24 mouse cellular contexts compared by ENCODE assay signal in genomic region chr2:169747114-169747642, GRCm38 (mm10).
DNase-seq lines count a peak whose midpoint lies in the region; ATAC-seq and TF ChIP-seq lines count a peak whose summit lies in the region.
"Had no signal": no experiment of that assay in that cellular context is flagged by ENCODE, and none has a peak within 500 bp of the region (broad histone marks: within the 10 kb centered on the region; RNA-seq: fewer than 3 reads in every experiment).

No protein-coding gene starts in this region.

- peaks cover 39% of the 10 kb centered on the region for H3K4me1 ChIP-seq in heart, embryonic 10.5 days
- H3K4me1 ChIP-seq in limb, embryonic 14.5 days (ENCODE audit: control insufficient read depth, insufficient read depth, low read length) = peaks cover 27% of the 10 kb centered on the region
- peaks cover 0 to 21% of the 10 kb centered on the region in 2 experiments; a peak in 3 of 4 replicates for H3K4me1 ChIP-seq in liver, embryonic 14.5 days (replicated peaks; ENCODE audit: control insufficient read depth in 2 of 2, insufficient read depth in 2 of 2, low read length in 1 of 2)
- H3K4me1 ChIP-seq in intestine, postnatal 0 days (replicated peaks; ENCODE audit: control insufficient read depth, insufficient read depth, low read length) = peaks cover 10% of the 10 kb centered on the region

- intact Hi-C loops in heart, postnatal 36 days (cut with DNase I) = no loop called here

- no peak overlapping the region for H3K4me2 ChIP-seq in limb, embryonic 14.5 days (replicated peaks; ENCODE audit: low read depth, low read length, severe bottlenecking)
- H3K4me2 ChIP-seq in liver, embryonic 14.5 days (ENCODE audit: low read depth) = no peak overlapping the region
- H3K4me2 ChIP-seq in intestine, postnatal 0 days (replicated peaks; ENCODE audit: low read depth) = no peak overlapping the region
- H3K4me2 ChIP-seq: forebrain, embryonic 13.5 days; hindbrain, embryonic 14.5 days; lung, embryonic 14.5 days; midbrain, embryonic 15.5 days; neural tube, embryonic 15.5 days had no signal

- no peak for TF ChIP-seq CTCF in liver, embryonic 14.5 days (IDR thresholded peaks at IDR 0.05; ENCODE audit: low read depth)
- no peak for TF ChIP-seq CTCF in intestine, postnatal 0 days (IDR thresholded peaks at IDR 0.05; ENCODE audit: low read depth)

- H3K27ac ChIP-seq in heart, embryonic 10.5 days = peak overlapping the region; percentile 72; the same call in 1 of the 2 replicates
- H3K27ac ChIP-seq in limb, embryonic 14.5 days (replicated peaks; ENCODE audit: low read depth, low read length) = 0 out of 2 replicates have a peak overlapping the region, but pooled peaks have one; percentile 33
- no peak overlapping the region for H3K27ac ChIP-seq in liver, embryonic 14.5 days
- H3K27ac ChIP-seq in intestine, postnatal 0 days (ENCODE audit: low read depth, low read length) = no peak overlapping the region
- H3K27ac ChIP-seq: forebrain, embryonic 13.5 days; hindbrain, embryonic 14.5 days; layer of hippocampus, adult 2 months; midbrain, embryonic 15.5 days; neural tube, embryonic 15.5 days had no signal

- TF ChIP-seq EP300 in liver, embryonic 14.5 days (IDR thresholded peaks at IDR 0.05; ENCODE audit: low read depth) = no peak

- DNase-seq in heart, embryonic 10.5 days (ENCODE audit: low spot score) = no peak
- no peak for DNase-seq in heart, postnatal 36 days
- DNase-seq in forelimb bud, embryonic 11.5 days (ENCODE audit: low read depth, low spot score) = peak; percentile 58
- DNase-seq in limb, embryonic 14.5 days (ENCODE audit: low spot score) = peak; percentile 60
- DNase-seq in liver, embryonic 14.5 days (ENCODE audit: low read depth in 3 of 3, low spot score in 3 of 3) = no peak
- DNase-seq in frontal cortex, adult 2 months (ENCODE audit: extremely low spot score in 1 of 2, low spot score in 1 of 2) = no peak
- DNase-seq: adrenal gland, postnatal 25 days; cerebellum, adult 18-20 months; cerebellum, postnatal 25 days; kidney, adult 11 months; kidney, postnatal 36 days; left cerebral cortex, postnatal 4 days; lung, embryonic 14.5 days; lung, postnatal 14 days; retina, postnatal 1 day; right cerebral cortex, postnatal 14 days; thymus, postnatal 4 days had no signal

- TF ChIP-seq POLR2A in limb, embryonic 14.5 days (IDR thresholded peaks at IDR 0.05; ENCODE audit: borderline replicate concordance, extremely low read depth, insufficient read depth, insufficient read length) = no peak

- 45% methylated on average over 7 of the region's 7 CpGs for WGBS in heart, embryonic 10.5 days
- WGBS in limb, embryonic 14.5 days = 23% methylated on average over 7 of the region's 7 CpGs
- WGBS in liver, embryonic 14.5 days (ENCODE audit: insufficient replicate concordance) = 38% methylated on average over 7 of the region's 7 CpGs
- 79% methylated on average over 7 of the region's 7 CpGs for WGBS in intestine, postnatal 0 days

- no peak overlapping the region for H3K9ac ChIP-seq in limb, embryonic 14.5 days (ENCODE audit: low read depth, low read length, severe bottlenecking)
- H3K9ac ChIP-seq in liver, embryonic 14.5 days (replicated peaks) = no peak overlapping the region
- H3K9ac ChIP-seq in intestine, postnatal 0 days (ENCODE audit: low read depth, low read length) = no peak overlapping the region
- H3K9ac ChIP-seq: forebrain, embryonic 13.5 days; hindbrain, embryonic 14.5 days; lung, embryonic 14.5 days; midbrain, embryonic 15.5 days; neural tube, embryonic 15.5 days had no signal

- H3K27me3 ChIP-seq in heart, embryonic 10.5 days (ENCODE audit: insufficient read depth, poor library complexity, severe bottlenecking) = no peaks in the 10 kb centered on the region
- H3K27me3 ChIP-seq in limb, embryonic 14.5 days (ENCODE audit: control insufficient read depth, insufficient read depth, low read length) = no peaks in the 10 kb centered on the region
- no peaks in the 10 kb centered on the region for H3K27me3 ChIP-seq in liver, embryonic 14.5 days (ENCODE audit: control insufficient read depth, insufficient read depth, low read length)
- no peaks in the 10 kb centered on the region for H3K27me3 ChIP-seq in intestine, postnatal 0 days (replicated peaks; ENCODE audit: control insufficient read depth, insufficient read depth, low read length)
- H3K27me3 ChIP-seq: forebrain, embryonic 13.5 days; midbrain, embryonic 15.5 days; neural tube, embryonic 15.5 days; Patski had no signal

- H3K36me3 ChIP-seq in heart, embryonic 10.5 days = 0 out of 2 replicates have a peak, but pooled peaks cover 2% of the 10 kb centered on the region
- no peaks in the 10 kb centered on the region for H3K36me3 ChIP-seq in limb, embryonic 14.5 days (ENCODE audit: control insufficient read depth, insufficient read depth, low read length)
- H3K36me3 ChIP-seq in liver, embryonic 14.5 days (replicated peaks; ENCODE audit: control insufficient read depth, insufficient read depth, low read depth) = no peaks in the 10 kb centered on the region
- H3K36me3 ChIP-seq in intestine, postnatal 0 days (ENCODE audit: control insufficient read depth, insufficient read depth) = no peaks in the 10 kb centered on the region
- H3K36me3 ChIP-seq: midbrain, embryonic 15.5 days; neural tube, embryonic 15.5 days had no signal

- no peaks in the 10 kb centered on the region for H3K9me3 ChIP-seq in heart, embryonic 10.5 days
- no peaks in the 10 kb centered on the region for H3K9me3 ChIP-seq in limb, embryonic 14.5 days (ENCODE audit: control insufficient read depth, low read length)
- H3K9me3 ChIP-seq in liver, embryonic 14.5 days (ENCODE audit: control insufficient read depth, low read length) = no peaks in the 10 kb centered on the region
- H3K9me3 ChIP-seq in intestine, postnatal 0 days (ENCODE audit: control insufficient read depth) = no peaks in the 10 kb centered on the region
- H3K9me3 ChIP-seq: forebrain, embryonic 13.5 days; midbrain, embryonic 15.5 days; neural tube, embryonic 15.5 days had no signal

- no peak overlapping the region for H3K4me3 ChIP-seq in heart, embryonic 10.5 days
- no peak overlapping the region for H3K4me3 ChIP-seq in limb, embryonic 14.5 days (replicated peaks; ENCODE audit: low read length)
- no peak overlapping the region for H3K4me3 ChIP-seq in liver, embryonic 14.5 days (ENCODE audit: insufficient read depth in 1 of 2, low read depth in 2 of 2, low read length in 2 of 2)
- no peak overlapping the region for H3K4me3 ChIP-seq in intestine, postnatal 0 days (ENCODE audit: low read depth, low read length)
- H3K4me3 ChIP-seq: forebrain, embryonic 13.5 days; layer of hippocampus, adult 2 months; midbrain, embryonic 15.5 days; neural tube, embryonic 15.5 days had no signal

- ATAC-seq in limb, embryonic 14.5 days (ENCODE audit: low FRiP score, low read depth) = peak; percentile 48; the same call in 1 of the 2 replicates
- peak; percentile 70; the same call in 1 of the 2 replicates for ATAC-seq in liver, embryonic 14.5 days (ENCODE audit: insufficient read depth)
- ATAC-seq in intestine, postnatal 0 days = no peak
- ATAC-seq: forebrain, embryonic 13.5 days; midbrain, embryonic 15.5 days; Patski had no signal

Comparison
In these comparisons a context has a peak if more than half of its experiments do, and no peak if none do; other contexts are left out.
1. DNase-seq: peak in forelimb bud, embryonic 11.5 days (single experiment) and limb, embryonic 14.5 days (single experiment); none in heart, embryonic 10.5 days (single experiment), heart, postnatal 36 days (0 of 2), liver, embryonic 14.5 days (0 of 3) and frontal cortex, adult 2 months (0 of 2).
2. H3K27ac ChIP-seq: peak in heart, embryonic 10.5 days (single experiment) and limb, embryonic 14.5 days (single experiment); none in liver, embryonic 14.5 days (single experiment) and intestine, postnatal 0 days (single experiment).